Mouse (Mus musculus): ENCODE measurements around the gene Rnf130. TPM values are rescaled to one million over a fixed set of nuclear protein-coding genes. Genes with fewer than 3 reads are reported as not detected.

The Rnf130 gene
- polyA plus RNA-seq, 1 experiment from 2014 or later: 60.5 TPM

- no peak overlapping the region for H3K27ac ChIP-seq (replicated peaks)
These were observed 3.3 kb downstream of the Rnf130 start for GRCm38 (mm10) chr11:50028416-50028815.

GRCm38 (mm10) chr11:50034155-50034554, 9.0 kb downstream of the Rnf130 start:
- Histone ChIP-seq H3K27me3 (replicated peaks; ENCODE audit: low read depth, poor library complexity, severe bottlenecking) (no peaks in the 10 kb centered on the region), H3K4me3 (no peak overlapping the region), H3K36me3 (replicated peaks) (no peaks in the 10 kb centered on the region; the same call in 1 of the 2 replicates), H3K27ac (replicated peaks) (no peak overlapping the region), H3K9me3 (no peaks in the 10 kb centered on the region), H3K4me1 (peaks cover 5% of the 10 kb centered on the region)
- DNase-seq (ENCODE audit: low spot score): no peak

More at GRCm38 (mm10) chr11:50028416-50028815, 3.3 kb downstream of the Rnf130 start:
- no peaks in the 10 kb centered on the region for H3K36me3 ChIP-seq (replicated peaks)
- H3K27me3 ChIP-seq (replicated peaks; ENCODE audit: low read depth, poor library complexity, severe bottlenecking): peaks cover 11% of the 10 kb centered on the region
- no peaks in the 10 kb centered on the region for H3K9me3 ChIP-seq
- no peak for DNase-seq (ENCODE audit: low spot score)
- peaks cover 35% of the 10 kb centered on the region for H3K4me1 ChIP-seq
- H3K4me3 ChIP-seq: no peak overlapping the region

GRCm38 (mm10) chr11:50035726-50036125, 10.6 kb downstream of the Rnf130 start:
- WGBS: 80% methylated on average over 3 of the region's 3 CpGs
- DNase-seq (ENCODE audit: low spot score): no peak

GRCm38 (mm10) chr11:50036781-50037460, 11.8 kb downstream of the Rnf130 start:
- Histone ChIP-seq H3K9me3 (no peaks in the 10 kb centered on the region), H3K27ac (replicated peaks) (no peak overlapping the region), H3K36me3 (replicated peaks) (no peaks in the 10 kb centered on the region; the same call in 1 of the 2 replicates), H3K4me3 (no peak overlapping the region), H3K4me1 (no peaks in the 10 kb centered on the region), H3K27me3 (replicated peaks; ENCODE audit: low read depth, poor library complexity, severe bottlenecking) (no peaks in the 10 kb centered on the region)
- DNase-seq (ENCODE audit: low spot score): no peak
- WGBS: 90% methylated on average over 4 of the region's 4 CpGs

More at GRCm38 (mm10) chr11:50035726-50036125, 10.6 kb downstream of the Rnf130 start:
- Histone ChIP-seq H3K27me3 (replicated peaks; ENCODE audit: low read depth, poor library complexity, severe bottlenecking) (no peaks in the 10 kb centered on the region), H3K4me1 (peaks cover 4% of the 10 kb centered on the region; the same call in 1 of the 2 replicates), H3K36me3 (replicated peaks) (no peaks in the 10 kb centered on the region; the same call in 1 of the 2 replicates), H3K9me3 (no peaks in the 10 kb centered on the region), H3K27ac (replicated peaks) (no peak overlapping the region), H3K4me3 (no peak overlapping the region)

- no peaks in the 10 kb centered on the region; the same call in 1 of the 2 replicates for H3K36me3 ChIP-seq (replicated peaks)
- H3K27ac ChIP-seq (replicated peaks): no peak overlapping the region
- H3K4me1 ChIP-seq: no peaks in the 10 kb centered on the region
- no peaks in the 10 kb centered on the region for H3K9me3 ChIP-seq
- no peaks in the 10 kb centered on the region for H3K27me3 ChIP-seq (replicated peaks; ENCODE audit: low read depth, poor library complexity, severe bottlenecking)
- 91% methylated on average over 1 of the region's 1 CpGs for WGBS
- H3K4me3 ChIP-seq: no peak overlapping the region
- no peak for DNase-seq (ENCODE audit: low spot score)
These were observed 13.6 kb downstream of the Rnf130 start for GRCm38 (mm10) chr11:50038757-50039156.

- Histone ChIP-seq H3K4me3 (no peak overlapping the region), H3K27me3 (replicated peaks; ENCODE audit: low read depth, poor library complexity, severe bottlenecking) (no peaks in the 10 kb centered on the region), H3K9me3 (no peaks in the 10 kb centered on the region), H3K4me1 (no peaks in the 10 kb centered on the region), H3K27ac (replicated peaks) (no peak overlapping the region), H3K36me3 (replicated peaks) (no peaks in the 10 kb centered on the region; the same call in 1 of the 2 replicates)
- WGBS: 84% methylated on average over 3 of the region's 3 CpGs
- DNase-seq (ENCODE audit: low spot score): no peak
These were observed 16.0 kb downstream of the Rnf130 start for GRCm38 (mm10) chr11:50041148-50041547.

- no peak for DNase-seq (ENCODE audit: low spot score)
- no peak overlapping the region for H3K4me3 ChIP-seq
- H3K27ac ChIP-seq (replicated peaks): no peak overlapping the region
- H3K9me3 ChIP-seq: no peaks in the 10 kb centered on the region
- H3K4me1 ChIP-seq: no peaks in the 10 kb centered on the region
- no peaks in the 10 kb centered on the region; the same call in 1 of the 2 replicates for H3K36me3 ChIP-seq (replicated peaks)
- H3K27me3 ChIP-seq (replicated peaks; ENCODE audit: low read depth, poor library complexity, severe bottlenecking): no peaks in the 10 kb centered on the region
- 90% methylated on average over 4 of the region's 4 CpGs for WGBS
These were observed 17.3 kb downstream of the Rnf130 start for GRCm38 (mm10) chr11:50042345-50042997.

GRCm38 (mm10) chr11:50044454-50044853, 19.3 kb downstream of the Rnf130 start:
- Histone ChIP-seq H3K4me3 (no peak overlapping the region), H3K36me3 (replicated peaks) (no peaks in the 10 kb centered on the region), H3K27ac (replicated peaks) (no peak overlapping the region), H3K9me3 (no peaks in the 10 kb centered on the region), H3K4me1 (no peaks in the 10 kb centered on the region), H3K27me3 (replicated peaks; ENCODE audit: low read depth, poor library complexity, severe bottlenecking) (no peaks in the 10 kb centered on the region)
- WGBS: 93% methylated on average over 4 of the region's 4 CpGs
- no peak for DNase-seq (ENCODE audit: low spot score)

GRCm38 (mm10) chr11:50047610-50048009, 22.5 kb downstream of the Rnf130 start:
- Histone ChIP-seq H3K27me3 (replicated peaks; ENCODE audit: low read depth, poor library complexity, severe bottlenecking) (no peaks in the 10 kb centered on the region), H3K27ac (replicated peaks) (no peak overlapping the region), H3K4me1 (no peaks in the 10 kb centered on the region), H3K4me3 (no peak overlapping the region), H3K9me3 (no peaks in the 10 kb centered on the region), H3K36me3 (replicated peaks) (peaks cover under 1% of the 10 kb centered on the region)
- WGBS: 93% methylated on average over 1 of the region's 1 CpGs
- no peak for DNase-seq (ENCODE audit: low spot score)

GRCm38 (mm10) chr11:50048115-50048514, 23.0 kb downstream of the Rnf130 start:
- Histone ChIP-seq H3K36me3 (replicated peaks) (peaks cover 6% of the 10 kb centered on the region), H3K27ac (replicated peaks) (no peak overlapping the region), H3K27me3 (replicated peaks; ENCODE audit: low read depth, poor library complexity, severe bottlenecking) (no peaks in the 10 kb centered on the region), H3K4me1 (no peaks in the 10 kb centered on the region), H3K4me3 (no peak overlapping the region), H3K9me3 (no peaks in the 10 kb centered on the region)
- WGBS: 78% methylated on average over 6 of the region's 6 CpGs
- no peak for DNase-seq (ENCODE audit: low spot score)

- Histone ChIP-seq H3K27ac (replicated peaks) (no peak overlapping the region), H3K4me1 (no peaks in the 10 kb centered on the region), H3K9me3 (no peaks in the 10 kb centered on the region), H3K36me3 (replicated peaks) (peaks cover 24% of the 10 kb centered on the region), H3K27me3 (replicated peaks; ENCODE audit: low read depth, poor library complexity, severe bottlenecking) (no peaks in the 10 kb centered on the region), H3K4me3 (no peak overlapping the region)
- 86% methylated on average over 6 of the region's 6 CpGs for WGBS
- DNase-seq (ENCODE audit: low spot score): no peak
These were observed 25.2 kb downstream of the Rnf130 start for GRCm38 (mm10) chr11:50050392-50050791.

- Histone ChIP-seq H3K4me1 (no peaks in the 10 kb centered on the region), H3K36me3 (replicated peaks) (peaks cover 44% of the 10 kb centered on the region), H3K4me3 (no peak overlapping the region), H3K9me3 (no peaks in the 10 kb centered on the region), H3K27ac (replicated peaks) (no peak overlapping the region), H3K27me3 (replicated peaks; ENCODE audit: low read depth, poor library complexity, severe bottlenecking) (no peaks in the 10 kb centered on the region)
- no peak for DNase-seq (ENCODE audit: low spot score)
- 89% methylated on average over 2 of the region's 2 CpGs for WGBS
These were observed 32.6 kb downstream of the Rnf130 start for GRCm38 (mm10) chr11:50057713-50058112.

- no peaks in the 10 kb centered on the region for H3K9me3 ChIP-seq
- H3K36me3 ChIP-seq (replicated peaks): peaks cover 41% of the 10 kb centered on the region
- 93% methylated on average over 6 of the region's 6 CpGs for WGBS
- no peak overlapping the region for H3K27ac ChIP-seq (replicated peaks)
- DNase-seq (ENCODE audit: low spot score): no peak
- no peaks in the 10 kb centered on the region for H3K4me1 ChIP-seq
- H3K27me3 ChIP-seq (replicated peaks; ENCODE audit: low read depth, poor library complexity, severe bottlenecking): no peaks in the 10 kb centered on the region
- H3K4me3 ChIP-seq: no peak overlapping the region
These were observed 33.1 kb downstream of the Rnf130 start for GRCm38 (mm10) chr11:50058277-50058676.

Data from embryonic facial prominence, embryonic 10.5 days (tissue).